Mouse (Mus musculus): Measurements from ENCODE around the gene S100a13.

The S100a13 gene

DNA sequence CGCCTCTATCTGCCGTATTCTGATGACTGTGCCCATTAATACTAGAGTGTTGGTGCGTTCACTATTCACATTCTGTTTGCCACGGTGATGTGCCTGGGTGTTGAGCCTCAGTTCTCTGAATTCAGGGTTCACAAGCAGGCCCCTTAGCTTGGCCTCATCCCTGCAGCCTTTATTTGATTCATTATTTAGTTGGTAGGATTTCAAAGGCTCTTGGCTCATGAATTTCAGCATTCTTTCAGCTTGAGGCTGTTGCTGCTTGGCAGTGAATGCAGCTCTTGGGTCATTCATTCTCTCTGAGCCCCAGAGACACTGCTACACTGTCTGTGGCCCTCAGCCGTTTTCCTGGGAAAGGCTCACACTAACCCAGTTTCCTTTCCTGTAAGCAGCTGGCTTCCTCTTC lies 41.7 kb downstream of the S100a13 start:
- no peak for DNase-seq (ENCODE audit: low spot score)

DNA sequence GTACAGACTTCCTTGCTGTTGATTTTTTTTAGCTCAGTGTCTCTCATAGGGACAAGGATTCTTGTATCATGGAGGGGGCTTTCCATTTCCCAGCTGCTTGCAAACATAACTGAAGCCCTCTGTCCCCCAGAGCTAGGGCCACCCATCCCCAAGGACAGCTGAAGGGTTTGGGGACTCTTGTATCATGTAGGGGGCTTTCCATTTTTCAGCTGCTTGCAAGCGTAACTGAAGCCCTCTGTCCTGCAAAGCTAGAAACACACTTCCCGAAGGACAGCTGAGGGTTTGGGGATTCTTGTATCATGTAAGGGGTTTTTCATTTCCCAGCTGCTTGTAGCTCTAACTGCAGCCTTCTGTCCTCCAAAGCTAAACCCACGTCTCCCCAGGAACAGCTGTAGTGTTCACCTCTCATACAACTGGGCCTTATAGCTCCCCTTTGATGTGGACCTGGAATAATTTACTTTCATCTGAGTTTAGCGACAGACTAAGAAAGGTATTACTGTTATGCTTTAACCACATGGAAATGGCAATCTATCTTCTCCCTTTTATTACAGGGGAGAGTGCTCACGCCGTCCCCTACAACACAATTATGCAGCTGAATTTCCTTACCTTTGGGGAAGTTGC lies 45.9 kb downstream of the S100a13 start, which contains the start of gene S100a3:
Gene S100a3 (plus strand): TSS at position 571 of the 621 bp plus-strand sequence.
- DNase-seq (ENCODE audit: low spot score), result no peak
